Mouse (Mus musculus): ENCODE measurements around the gene Cd68. TPM values are rescaled to one million over a fixed set of nuclear protein-coding genes. Genes with fewer than 3 reads are reported as not detected.

Gene Cd68
- polyA plus RNA-seq, 1 experiment from 2014 or later, result 13.3 TPM

MicroRNA genes within 50 kb of the gene (microRNA counts, 519-probe panel; counts per million panel counts)
- 97.1 counts per million, percentile 29 among the panel's probes with 10 or more counts for microRNA mmu-miR-1934
- 2,297 counts per million, percentile 59 among the panel's probes with 10 or more counts for microRNA mmu-miR-467f

Other genes with a start within 250 kb of the Cd68 start
- 0.77 and 0.87 TPM in 2 replicates for gene Dnah2, start 117.0 kb downstream of the Cd68 start, polyA plus RNA-seq (2015; fragmentation: Nextera tagmentation; extraction: Ambion mirVana)
- gene Efnb3, start 105.9 kb downstream of the Cd68 start, polyA plus RNA-seq (2015; fragmentation: Nextera tagmentation; extraction: Ambion mirVana), result 9.8 and 10.2 TPM in 2 replicates
- gene Wrap53, start 85.9 kb downstream of the Cd68 start, polyA plus RNA-seq (2015; fragmentation: Nextera tagmentation; extraction: Ambion mirVana), result 25.1 and 25.6 TPM in 2 replicates
- 140 and 143 TPM in 2 replicates for gene Trp53, start 85.8 kb downstream of the Cd68 start, polyA plus RNA-seq (2015; fragmentation: Nextera tagmentation; extraction: Ambion mirVana)
- gene Atp1b2, start 60.2 kb downstream of the Cd68 start, polyA plus RNA-seq (2015; fragmentation: Nextera tagmentation; extraction: Ambion mirVana), result 5.8 and 6.8 TPM in 2 replicates
- gene Shbg, start 48.2 kb downstream of the Cd68 start, polyA plus RNA-seq (2015; fragmentation: Nextera tagmentation; extraction: Ambion mirVana), result 0.34 and 0.43 TPM in 2 replicates
- 14.1 and 16.7 TPM in 2 replicates for gene Sat2, start 44.1 kb downstream of the Cd68 start, polyA plus RNA-seq (2015; fragmentation: Nextera tagmentation; extraction: Ambion mirVana)
- 15.6 and 21.2 TPM in 2 replicates for gene Fxr2, start 33.2 kb downstream of the Cd68 start, polyA plus RNA-seq (2015; fragmentation: Nextera tagmentation; extraction: Ambion mirVana)
- 0.20 TPM in 1 of 2 replicates, not detected in the other for gene Sox15, start 10.8 kb downstream of the Cd68 start, polyA plus RNA-seq (2015; fragmentation: Nextera tagmentation; extraction: Ambion mirVana)
- 60.9 and 63.4 TPM in 2 replicates for gene Mpdu1, start 3.5 kb downstream of the Cd68 start, polyA plus RNA-seq (2015; fragmentation: Nextera tagmentation; extraction: Ambion mirVana)
- gene Eif4a1, start 6.3 kb upstream of the Cd68 start, polyA plus RNA-seq (2015; fragmentation: Nextera tagmentation; extraction: Ambion mirVana), result 517 and 559 TPM in 2 replicates
- gene Senp3, start 15.9 kb upstream of the Cd68 start, polyA plus RNA-seq (2015; fragmentation: Nextera tagmentation; extraction: Ambion mirVana), result 62.1 and 63.9 TPM in 2 replicates
- gene Tnfsf13, start 19.6 kb upstream of the Cd68 start, polyA plus RNA-seq (2015; fragmentation: Nextera tagmentation; extraction: Ambion mirVana), result 0.33 and 0.54 TPM in 2 replicates
- gene Tnfsf12, start 29.7 kb upstream of the Cd68 start, polyA plus RNA-seq (2015; fragmentation: Nextera tagmentation; extraction: Ambion mirVana), result 6.6 and 7.0 TPM in 2 replicates
- gene Tnfsfm13, start 29.9 kb upstream of the Cd68 start, polyA plus RNA-seq (2015; fragmentation: Nextera tagmentation; extraction: Ambion mirVana), result 2.6 and 3.1 TPM in 2 replicates
- 18.1 and 19.1 TPM in 2 replicates for gene Polr2a, start 92.5 kb upstream of the Cd68 start, polyA plus RNA-seq (2015; fragmentation: Nextera tagmentation; extraction: Ambion mirVana)
- gene Slc35g3, start 95.8 kb upstream of the Cd68 start, polyA plus RNA-seq (2015; fragmentation: Nextera tagmentation; extraction: Ambion mirVana), result 0.15 and 0.16 TPM in 2 replicates
- 2.3 and 2.4 TPM in 2 replicates for gene Zbtb4, start 99.8 kb upstream of the Cd68 start, polyA plus RNA-seq (2015; fragmentation: Nextera tagmentation; extraction: Ambion mirVana)
- 3.5 and 4.3 TPM in 2 replicates for gene Chrnb1, start 129.8 kb upstream of the Cd68 start, polyA plus RNA-seq (2015; fragmentation: Nextera tagmentation; extraction: Ambion mirVana)
- gene Fgf11, start 135.7 kb upstream of the Cd68 start, polyA plus RNA-seq (2015; fragmentation: Nextera tagmentation; extraction: Ambion mirVana), result 1.2 and 1.4 TPM in 2 replicates
- 31.2 and 31.4 TPM in 2 replicates for gene Tmem102, start 139.5 kb upstream of the Cd68 start, polyA plus RNA-seq (2015; fragmentation: Nextera tagmentation; extraction: Ambion mirVana)
- not detected in 2 replicates for gene Gm39566, start 149.1 kb upstream of the Cd68 start, polyA plus RNA-seq (2015; fragmentation: Nextera tagmentation; extraction: Ambion mirVana)
- gene Spem2, start 152.3 kb upstream of the Cd68 start, polyA plus RNA-seq (2015; fragmentation: Nextera tagmentation; extraction: Ambion mirVana), result not detected in 2 replicates
- gene Spem1, start 156.0 kb upstream of the Cd68 start, polyA plus RNA-seq (2015; fragmentation: Nextera tagmentation; extraction: Ambion mirVana), result 0.21 TPM in 1 of 2 replicates, not detected in the other
- gene Nlgn2, start 171.6 kb upstream of the Cd68 start, polyA plus RNA-seq (2015; fragmentation: Nextera tagmentation; extraction: Ambion mirVana), result 5.2 and 5.3 TPM in 2 replicates
- gene Tmem256, start 172.4 kb upstream of the Cd68 start, polyA plus RNA-seq (2015; fragmentation: Nextera tagmentation; extraction: Ambion mirVana), result 442 and 459 TPM in 2 replicates
- gene Plscr3, start 180.2 kb upstream of the Cd68 start, polyA plus RNA-seq (2015; fragmentation: Nextera tagmentation; extraction: Ambion mirVana), result 70.4 and 74.6 TPM in 2 replicates
- 14.4 and 16.4 TPM in 2 replicates for gene Tnk1, start 192.6 kb upstream of the Cd68 start, polyA plus RNA-seq (2015; fragmentation: Nextera tagmentation; extraction: Ambion mirVana)
- not detected in 2 replicates for gene Tmem95, start 211.9 kb upstream of the Cd68 start, polyA plus RNA-seq (2015; fragmentation: Nextera tagmentation; extraction: Ambion mirVana)
- 5.2 and 5.5 TPM in 2 replicates for gene Kctd11, start 215.3 kb upstream of the Cd68 start, polyA plus RNA-seq (2015; fragmentation: Nextera tagmentation; extraction: Ambion mirVana)
- 4.8 and 5.9 TPM in 2 replicates for gene Acap1, start 229.4 kb upstream of the Cd68 start, polyA plus RNA-seq (2015; fragmentation: Nextera tagmentation; extraction: Ambion mirVana)
- gene 2810408A11Rik, start 234.8 kb upstream of the Cd68 start, polyA plus RNA-seq (2015; fragmentation: Nextera tagmentation; extraction: Ambion mirVana), result 7.7 and 7.9 TPM in 2 replicates
- 7.0 and 10.0 TPM in 2 replicates for gene Neurl4, start 234.9 kb upstream of the Cd68 start, polyA plus RNA-seq (2015; fragmentation: Nextera tagmentation; extraction: Ambion mirVana)
- gene Gps2, start 247.7 kb upstream of the Cd68 start, polyA plus RNA-seq (2015; fragmentation: Nextera tagmentation; extraction: Ambion mirVana), result 68.1 and 68.5 TPM in 2 replicates